Mouse (Mus musculus) midbrain, postnatal 0 days (tissue): ENCODE results near the gene Ccdc141. TPM values are rescaled to one million over a fixed set of nuclear protein-coding genes. Genes with fewer than 3 reads are reported as not detected.

Experiments used
- ATAC-seq: fragments of 200-750 bp; cut with Nextera tagmentation; 2 replicates; pipeline ENCODE4 v1.8.0; 2017; ENCODE audit warnings: moderate number of reproducible peaks, mild to moderate bottlenecking, moderate TSS enrichment, moderate library complexity; ENCODE audit not compliant: low FRiP score
- DNase-seq: peaks from one replicate; pipeline ENCODE4 v3.0.0-alpha.2; 2015; ENCODE audit warnings: low spot score
- H3K27ac ChIP-seq: fragments of 300-500 bp; sonication (generic); 2 replicates; pipeline ENCODE4 v1.5.1; 2014; ENCODE audit warnings: low read depth, mild to moderate bottlenecking, low read length, mixed read lengths
- H3K27me3 ChIP-seq: fragments of 300-500 bp; sonication (generic); 2 replicates; pipeline ENCODE4 v1.6.1; 2014; ENCODE audit warnings: low read length, control low read depth, mixed read lengths; ENCODE audit not compliant: insufficient read depth
- H3K36me3 ChIP-seq: fragments of 300-500 bp; sonication (generic); 2 replicates; pipeline ENCODE4 v1.6.1; 2014; ENCODE audit warnings: low read length, control low read depth, mixed read lengths; ENCODE audit not compliant: insufficient read depth
- H3K4me1 ChIP-seq: fragments of 300-500 bp; sonication (generic); 2 replicates; pipeline ENCODE4 v1.6.1; 2014; ENCODE audit warnings: mild to moderate bottlenecking, control low read depth, antibody characterized with exemption, low read length, mixed read lengths; ENCODE audit not compliant: insufficient read depth
- H3K4me2 ChIP-seq: fragments of 300-500 bp; sonication (generic); 2 replicates; pipeline ENCODE4 v1.6.1; 2014; ENCODE audit warnings: low read depth, mild to moderate bottlenecking, low read length, mixed read lengths; ENCODE audit not compliant: poor library complexity, severe bottlenecking
- H3K4me3 ChIP-seq: fragments of 300-500 bp; sonication (generic); 2 replicates; pipeline ENCODE4 v1.5.1; 2014; ENCODE audit warnings: low read depth, mild to moderate bottlenecking, low read length, moderate library complexity
- H3K9ac ChIP-seq: fragments of 300-500 bp; sonication (generic); replicated peaks from 2 replicates; pipeline ENCODE4 v1.6.1; 2014; ENCODE audit warnings: mild to moderate bottlenecking, low read length, moderate library complexity, mixed read lengths; ENCODE audit not compliant: poor library complexity, severe bottlenecking
- H3K9me3 ChIP-seq: fragments of 300-500 bp; sonication (generic); 2 replicates; pipeline ENCODE4 v1.6.1; 2016; ENCODE audit warnings: low read length, control low read depth
- CTCF ChIP-seq: IDR thresholded peaks from 2 replicates; pipeline ENCODE4 v1.5.1; 2016; ENCODE audit warnings: antibody characterized with exemption, mild to moderate bottlenecking
- WGBS: fragments of 180-500 bp; shearing (Covaris S2); extraction: QIAGEN DNeasy Blood & Tissue Kit; methylation state at CpG from one replicate; pipeline ENCODE4 v1.1.7; 2014; 5-methylcytosine and 5-hydroxymethylcytosine counted together
- polyA plus RNA-seq: library from polyadenylated mRNA; unstranded; fragments of >200 nt; fragmentation: Nextera tagmentation; extraction: Ambion mirVana; gene quantifications from 2 replicates; pipeline ENCODE4 v1.2.1, GENCODE M21; 2015
- total RNA-seq: library from RNA; depleted of rRNA; stranded (reverse); fragments of >200 nt; gene quantifications from 2 replicates; pipeline ENCODE4 v1.2.3, GENCODE M21; 2014; rRNA removed

Gene Ccdc141
- total RNA-seq, result 7.9 and 10.2 TPM in 2 replicates
- polyA plus RNA-seq, result 7.1 and 9.1 TPM in 2 replicates

DNA sequence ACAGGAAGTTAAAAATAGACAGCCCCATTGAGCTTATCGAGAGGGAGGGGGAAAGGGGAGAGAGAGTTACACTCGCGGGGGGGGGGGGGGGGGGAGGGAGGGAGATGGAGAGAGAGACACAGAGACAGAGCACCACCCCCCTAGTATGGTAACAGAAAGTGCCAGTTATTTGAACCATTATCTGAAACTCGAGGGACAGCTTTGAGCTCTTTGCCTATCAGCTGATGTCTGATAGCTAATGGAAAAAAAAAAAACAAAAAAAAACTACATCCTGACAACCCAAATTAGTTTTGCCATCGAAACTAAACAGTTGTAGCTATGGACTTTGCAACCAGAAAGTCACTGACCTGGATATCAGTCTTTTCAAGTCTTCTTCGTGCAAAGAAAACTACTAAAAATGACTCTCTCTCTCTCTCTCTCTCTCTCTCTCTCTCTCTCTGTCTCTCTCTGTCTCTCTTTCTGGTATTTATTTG, at the start of gene Ccdc141:
Gene Ccdc141, minus strand, starts transcription at position 4 of the 473 bp plus-strand sequence.
- H3K4me3 ChIP-seq, result peak within 1 kb of the TSS; percentile 32
- TF ChIP-seq CTCF, result no peak
- ATAC-seq (no peak), DNase-seq (no peak)
- H3K36me3 ChIP-seq, result no peaks in the 10 kb centered on the region
- H3K27ac ChIP-seq, result peak within 1 kb of the TSS; percentile 51; the same call in 1 of the 2 replicates
- peak within 1 kb of the TSS; percentile 33 for H3K9ac ChIP-seq
- H3K27me3 ChIP-seq, result no peaks in the 10 kb centered on the region
- no peaks in the 10 kb centered on the region for H3K9me3 ChIP-seq
- peak within 1 kb of the TSS; percentile 60 for H3K4me2 ChIP-seq
- peaks cover 15% of the 10 kb centered on the region for H3K4me1 ChIP-seq
- 10% methylated on average over 4 of the region's 6 CpGs for WGBS

DNA sequence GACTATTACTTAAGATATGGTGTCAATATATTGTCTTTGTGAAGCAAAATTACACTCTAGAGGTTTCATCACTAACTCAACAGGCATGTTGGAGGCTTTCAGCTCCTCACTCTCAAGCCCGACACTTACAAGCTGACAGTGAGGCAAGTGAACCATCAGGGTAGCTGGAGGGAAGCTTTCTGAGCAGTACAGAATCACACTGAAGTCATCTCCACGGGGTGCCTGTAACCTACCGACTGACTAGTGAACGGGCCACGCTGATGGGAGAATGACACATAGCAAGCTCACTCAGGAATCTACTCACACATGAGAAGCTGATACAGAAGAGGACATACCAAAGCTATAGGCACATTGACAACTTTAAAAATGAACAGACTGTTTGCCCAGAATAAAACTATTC, 42.4 kb upstream of the Ccdc141 start:
- 70% methylated on average over 5 of the region's 5 CpGs for WGBS
- no peak overlapping the region for H3K4me3 ChIP-seq
- no peaks in the 10 kb centered on the region for H3K9me3 ChIP-seq
- no peak overlapping the region for H3K4me2 ChIP-seq
- ATAC-seq (no peak), DNase-seq (no peak)
- no peak overlapping the region for H3K27ac ChIP-seq
- H3K27me3 ChIP-seq, result no peaks in the 10 kb centered on the region
- TF ChIP-seq CTCF, result no peak
- H3K36me3 ChIP-seq, result peaks cover 35% of the 10 kb centered on the region
- H3K4me1 ChIP-seq, result no peaks in the 10 kb centered on the region
- no peak overlapping the region for H3K9ac ChIP-seq

DNA sequence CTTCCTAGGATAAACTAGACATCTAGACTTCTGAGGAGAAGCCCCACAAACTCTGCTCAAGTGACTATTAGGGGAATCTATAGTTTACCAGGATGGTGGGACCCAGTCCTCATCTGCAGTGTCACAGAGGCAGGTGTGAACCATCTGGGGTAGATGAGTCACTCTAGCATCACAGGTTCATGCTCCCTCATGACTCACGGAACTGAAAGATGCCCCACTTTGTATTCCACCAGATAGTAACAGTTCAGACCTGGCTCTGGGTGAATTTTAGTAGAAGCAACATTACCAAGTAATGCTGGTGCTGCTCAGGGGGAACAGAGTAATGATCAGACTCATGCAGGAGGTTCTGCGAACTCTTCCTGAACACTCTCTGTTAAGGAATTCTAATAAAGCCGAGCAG, 36.5 kb upstream of the Ccdc141 start:
- ATAC-seq (no peak), DNase-seq (no peak)
- H3K4me2 ChIP-seq, result no peak overlapping the region
- H3K36me3 ChIP-seq, result peaks cover 21% of the 10 kb centered on the region
- H3K4me1 ChIP-seq, result no peaks in the 10 kb centered on the region
- H3K9me3 ChIP-seq, result no peaks in the 10 kb centered on the region
- H3K4me3 ChIP-seq, result no peak overlapping the region
- no peak overlapping the region for H3K9ac ChIP-seq
- WGBS, result 95% methylated on average over 3 of the region's 3 CpGs
- no peaks in the 10 kb centered on the region for H3K27me3 ChIP-seq
- no peak overlapping the region for H3K27ac ChIP-seq
- no peak for TF ChIP-seq CTCF

DNA sequence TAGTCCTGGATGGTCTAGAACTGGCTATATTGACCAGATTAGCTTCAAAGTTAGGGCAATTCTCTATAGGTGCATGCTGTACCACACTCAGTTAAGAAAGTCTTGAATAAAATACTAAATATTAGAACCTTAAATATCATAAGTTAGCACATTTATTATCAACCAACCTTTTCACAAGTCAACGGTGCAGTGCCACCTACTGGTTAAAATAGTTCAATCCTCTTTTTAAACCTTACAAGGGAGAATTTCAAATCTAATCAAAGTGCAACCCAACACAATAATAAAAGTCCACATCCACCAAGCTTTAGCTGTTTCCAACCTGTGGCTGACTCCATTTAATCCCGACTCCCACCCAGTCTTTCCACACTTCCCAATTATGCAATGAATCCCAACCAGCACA, 33.5 kb upstream of the Ccdc141 start:
- ATAC-seq (no peak), DNase-seq (peak; percentile 54)
- H3K9me3 ChIP-seq, result no peaks in the 10 kb centered on the region
- TF ChIP-seq CTCF, result peak; percentile 74
- no peak overlapping the region for H3K4me3 ChIP-seq
- H3K9ac ChIP-seq, result no peak overlapping the region
- no peak overlapping the region for H3K27ac ChIP-seq
- WGBS, result 51% methylated on average over 2 of the region's 2 CpGs
- H3K4me1 ChIP-seq, result no peaks in the 10 kb centered on the region
- no peak overlapping the region for H3K4me2 ChIP-seq
- peaks cover 12% of the 10 kb centered on the region; the same call in 1 of the 2 replicates for H3K36me3 ChIP-seq
- no peaks in the 10 kb centered on the region for H3K27me3 ChIP-seq

DNA sequence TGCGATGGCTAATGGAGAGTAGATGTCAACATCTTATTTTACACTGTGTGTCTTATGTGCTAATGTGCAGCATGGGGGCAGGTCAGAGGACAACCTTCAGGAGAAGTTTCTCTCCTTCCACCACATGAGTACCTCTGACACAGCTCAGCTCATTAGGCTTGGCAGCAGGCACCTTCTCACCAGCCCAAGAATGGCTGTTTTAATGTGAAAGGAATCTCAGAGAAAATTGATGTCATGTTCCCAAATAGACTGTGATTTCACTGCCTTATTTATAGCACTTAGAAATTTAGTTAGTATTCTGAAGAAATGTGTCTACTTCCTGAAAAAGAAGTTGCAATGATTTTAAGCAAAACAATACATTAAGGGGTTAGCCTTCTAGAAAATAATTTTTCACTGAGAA, 31.5 kb upstream of the Ccdc141 start:
- WGBS, result 92% methylated on average over 1 of the region's 1 CpGs
- no peaks in the 10 kb centered on the region for H3K27me3 ChIP-seq
- H3K4me2 ChIP-seq, result no peak overlapping the region
- H3K9me3 ChIP-seq, result no peaks in the 10 kb centered on the region
- H3K36me3 ChIP-seq, result peaks cover 4% of the 10 kb centered on the region; the same call in 1 of the 2 replicates
- ATAC-seq (no peak), DNase-seq (no peak)
- no peak overlapping the region for H3K4me3 ChIP-seq
- no peak for TF ChIP-seq CTCF
- no peaks in the 10 kb centered on the region for H3K4me1 ChIP-seq
- no peak overlapping the region for H3K27ac ChIP-seq
- no peak overlapping the region for H3K9ac ChIP-seq

DNA sequence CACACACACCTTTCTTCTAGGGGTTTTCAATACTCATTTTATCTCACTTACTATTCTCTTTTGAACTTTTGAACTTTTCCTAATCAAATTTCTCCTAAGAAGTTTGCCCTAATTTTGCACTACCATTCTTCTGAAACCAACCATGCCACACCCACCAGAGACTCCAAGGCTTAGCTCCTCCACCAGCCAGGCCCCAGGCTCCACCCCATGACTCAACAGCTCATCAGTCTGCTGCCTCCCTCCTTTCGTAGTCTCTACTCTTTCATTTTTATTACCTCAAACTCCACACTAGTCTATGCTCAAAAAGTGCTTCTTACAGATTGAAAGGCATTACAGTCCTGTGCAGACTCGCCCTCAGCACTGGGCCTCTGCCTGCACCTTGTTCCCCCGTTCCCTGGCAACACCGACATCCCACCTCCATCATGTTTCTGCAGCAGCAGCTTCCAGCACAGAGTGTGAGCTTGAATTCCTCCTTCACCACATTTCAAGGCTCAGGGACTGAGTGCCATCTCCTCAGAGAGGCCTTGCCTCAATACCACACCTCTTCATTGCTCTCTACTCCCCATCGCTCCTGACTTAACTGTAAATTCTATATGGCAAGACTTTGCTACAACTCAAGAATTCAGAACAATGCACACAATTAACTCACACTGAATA, 30.6 kb upstream of the Ccdc141 start:
- DNase-seq, result no peak
- Histone ChIP-seq H3K36me3 (peaks cover 3% of the 10 kb centered on the region; the same call in 1 of the 2 replicates), H3K27me3 (no peaks in the 10 kb centered on the region), H3K9me3 (no peaks in the 10 kb centered on the region), H3K4me2 (no peak overlapping the region), H3K9ac (no peak overlapping the region), H3K4me3 (no peak overlapping the region), H3K4me1 (no peaks in the 10 kb centered on the region), H3K27ac (no peak overlapping the region)
- WGBS, result 95% methylated on average over 5 of the region's 5 CpGs
- TF ChIP-seq CTCF, result no peak
- no peak for ATAC-seq
